Mouse (Mus musculus): ENCODE measurements around the gene Cdc42bpa. TPM values are rescaled to one million over a fixed set of nuclear protein-coding genes. Genes with fewer than 3 reads are reported as not detected.

Gene Cdc42bpa
- polyA plus RNA-seq, 1 experiment = 2.6 TPM

DNA sequence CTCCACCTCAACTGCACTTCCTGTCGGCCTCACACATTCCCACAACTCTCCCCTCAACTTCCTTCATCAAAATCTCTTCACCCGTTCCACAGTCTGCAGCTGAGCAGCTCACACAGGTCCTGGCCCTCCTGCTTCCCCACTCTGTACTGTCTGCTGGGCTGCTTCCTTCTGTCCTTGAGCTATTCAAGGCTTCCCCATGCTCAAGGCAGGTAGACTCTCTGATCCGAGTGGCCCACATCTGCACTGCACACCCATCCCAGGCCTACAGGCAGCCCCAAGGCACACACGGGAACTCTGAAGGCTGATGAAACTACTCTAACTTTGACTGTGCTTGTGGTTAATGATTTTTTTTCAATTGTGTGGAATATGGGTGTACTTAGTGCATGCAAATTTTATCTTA lies 232.6 kb downstream of the Cdc42bpa start:
- TF ChIP-seq CTCF (IDR thresholded peaks at IDR 0.05; ENCODE audit: low read depth, low read length) (no peak), POLR2A (IDR thresholded peaks at IDR 0.05; ENCODE audit: borderline replicate concordance, low read depth, low read length) (no peak)
- Histone ChIP-seq H3K4me1 (ENCODE audit: control insufficient read depth, insufficient read depth, low read length) (peaks cover 38% of the 10 kb centered on the region), H3K4me3 (ENCODE audit: insufficient read depth, low read length) (no peak overlapping the region), H3K27ac (ENCODE audit: insufficient read depth, low read depth, low read length) (no peak overlapping the region)

DNA sequence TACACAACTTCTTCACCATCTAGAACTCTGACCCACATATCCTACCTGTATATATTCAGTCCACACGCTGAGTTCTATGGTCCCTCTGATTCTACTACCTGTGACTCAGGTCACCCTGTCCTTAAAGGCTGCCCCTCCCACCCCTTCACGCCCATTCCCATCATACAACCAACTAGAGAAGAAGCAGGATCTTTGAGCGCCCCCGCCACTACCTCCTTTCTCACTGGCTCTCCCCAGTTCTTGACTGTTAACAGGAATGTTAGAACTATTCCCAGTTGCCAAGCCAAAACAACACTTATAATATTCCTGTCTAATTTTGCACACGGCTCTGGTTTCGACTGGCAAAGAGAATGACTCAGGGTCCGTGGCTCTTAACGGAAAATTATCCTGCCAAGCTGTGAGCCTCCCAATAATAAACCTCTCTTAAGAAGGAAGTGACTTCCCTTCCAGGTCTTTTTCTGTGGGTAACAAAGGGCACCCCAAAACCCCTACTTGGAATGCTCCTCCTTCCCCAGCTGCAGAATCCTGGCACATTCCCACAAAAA lies 233.2 kb downstream of the Cdc42bpa start:
- H3K4me3 ChIP-seq (ENCODE audit: insufficient read depth, low read length) = no peak overlapping the region
- H3K27ac ChIP-seq (ENCODE audit: insufficient read depth, low read depth, low read length) = no peak overlapping the region
- no peak for TF ChIP-seq POLR2A (IDR thresholded peaks at IDR 0.05; ENCODE audit: borderline replicate concordance, low read depth, low read length)
- TF ChIP-seq CTCF (IDR thresholded peaks at IDR 0.05; ENCODE audit: low read depth, low read length) = no peak
- peaks cover 42% of the 10 kb centered on the region for H3K4me1 ChIP-seq (ENCODE audit: control insufficient read depth, insufficient read depth, low read length)

DNA sequence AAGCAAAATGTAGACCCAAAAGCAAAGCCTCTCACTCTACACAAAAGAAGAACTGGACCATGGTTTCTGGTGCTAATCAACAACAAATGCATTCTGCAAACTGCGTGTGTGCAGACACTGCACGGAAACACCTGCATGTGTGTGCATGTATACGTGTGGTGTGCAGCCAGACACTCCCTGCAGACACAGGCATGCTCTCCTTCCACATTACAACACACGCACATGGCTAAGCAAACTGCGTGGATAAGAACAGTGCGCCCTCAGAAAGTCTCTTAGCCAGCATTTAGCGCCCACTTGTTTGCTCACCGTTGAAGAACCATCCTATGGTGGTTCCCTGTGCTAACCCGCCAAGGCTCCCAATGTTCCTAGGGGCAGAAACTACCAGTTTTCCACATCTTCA lies 233.8 kb downstream of the Cdc42bpa start:
- no peak overlapping the region for H3K27ac ChIP-seq (ENCODE audit: insufficient read depth, low read depth, low read length)
- no peak for TF ChIP-seq POLR2A (IDR thresholded peaks at IDR 0.05; ENCODE audit: borderline replicate concordance, low read depth, low read length)
- no peak for TF ChIP-seq CTCF (IDR thresholded peaks at IDR 0.05; ENCODE audit: low read depth, low read length)

DNA sequence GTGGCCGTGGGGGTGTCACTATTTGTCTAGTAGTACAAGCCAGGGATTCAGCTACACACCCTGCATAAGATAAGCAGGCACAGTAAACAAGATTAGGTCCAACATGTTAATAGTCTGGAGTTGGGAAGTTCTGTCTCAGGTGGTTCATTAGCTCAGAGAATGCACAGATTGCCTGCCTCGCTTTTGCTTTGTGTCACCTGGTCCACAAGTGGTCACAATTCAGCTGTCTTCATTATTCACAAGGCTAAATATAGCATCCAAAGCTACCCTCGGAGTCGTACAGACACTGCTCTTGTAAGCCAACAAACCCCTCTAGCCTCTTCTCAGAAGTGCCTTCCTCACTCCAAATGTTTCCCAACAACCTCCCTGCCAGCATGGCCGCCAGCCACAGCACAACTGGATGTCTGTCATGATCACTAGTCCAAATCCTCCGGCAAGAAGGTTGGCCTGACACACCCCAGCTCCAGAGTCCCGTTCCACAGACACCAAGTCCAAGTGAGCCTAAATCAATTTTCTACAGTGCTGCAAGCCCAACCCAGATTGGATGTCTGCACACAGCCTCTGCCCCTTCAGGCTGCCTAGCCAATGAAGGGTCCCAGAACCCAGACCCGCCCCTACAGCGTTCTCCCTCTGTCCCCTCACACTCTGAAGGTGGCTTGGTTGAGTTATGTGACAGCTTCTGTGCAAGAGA lies 234.7 kb downstream of the Cdc42bpa start:
- TF ChIP-seq CTCF (IDR thresholded peaks at IDR 0.05; ENCODE audit: low read depth, low read length) = no peak
- TF ChIP-seq POLR2A (IDR thresholded peaks at IDR 0.05; ENCODE audit: borderline replicate concordance, low read depth, low read length) = no peak
- Histone ChIP-seq H3K4me3 (ENCODE audit: insufficient read depth, low read length) (peak overlapping the region; percentile 79), H3K27ac (ENCODE audit: insufficient read depth, low read depth, low read length) (no peak overlapping the region), H3K4me1 (ENCODE audit: control insufficient read depth, insufficient read depth, low read length) (peaks cover 55% of the 10 kb centered on the region)

More for the DNA sequence above, 233.8 kb downstream of the Cdc42bpa start:
- H3K4me3 ChIP-seq (ENCODE audit: insufficient read depth, low read length) = no peak overlapping the region
- peaks cover 46% of the 10 kb centered on the region for H3K4me1 ChIP-seq (ENCODE audit: control insufficient read depth, insufficient read depth, low read length)

DNA sequence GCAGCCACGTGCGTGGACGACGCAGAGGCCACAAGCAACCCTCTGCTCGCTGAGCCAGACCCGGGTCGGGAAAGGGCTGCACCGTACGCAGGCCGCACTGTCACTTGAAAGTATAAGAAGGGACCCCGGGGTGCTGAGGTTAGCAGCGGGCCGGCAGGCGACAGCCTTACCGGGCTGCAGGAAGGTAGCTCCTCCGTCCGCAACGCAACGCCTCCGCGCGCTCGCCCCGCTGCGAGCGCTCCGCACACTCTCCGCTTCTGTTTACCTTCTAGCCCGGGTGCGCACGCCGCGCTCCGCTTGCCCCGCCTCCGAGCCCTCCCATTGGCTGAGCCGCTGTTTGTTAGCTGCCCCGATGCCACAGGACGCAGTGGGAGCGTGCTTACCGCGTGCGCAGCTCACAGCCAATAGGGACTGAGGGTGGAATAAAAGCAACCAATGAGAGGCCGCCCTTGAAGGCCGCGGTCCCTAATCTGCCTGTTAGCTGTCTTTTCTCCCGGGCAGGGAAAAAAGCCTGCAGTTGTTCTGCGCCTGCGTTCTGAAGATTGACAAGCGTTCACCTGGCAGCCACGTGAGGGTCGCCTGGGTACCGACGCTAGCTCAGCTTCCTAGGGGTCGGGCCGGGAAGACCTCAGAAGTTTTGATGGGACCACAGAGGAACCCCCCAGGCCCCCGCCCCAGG lies 235.6 kb downstream of the Cdc42bpa start:
- Histone ChIP-seq H3K4me1 (ENCODE audit: control insufficient read depth, insufficient read depth, low read length) (peaks cover 58% of the 10 kb centered on the region), H3K27ac (ENCODE audit: insufficient read depth, low read depth, low read length) (0 out of 2 replicates have a peak overlapping the region, but pooled peaks have one; percentile 6), H3K4me3 (ENCODE audit: insufficient read depth, low read length) (peak overlapping the region; percentile 79)
- TF ChIP-seq POLR2A (IDR thresholded peaks at IDR 0.05; ENCODE audit: borderline replicate concordance, low read depth, low read length) (no peak), CTCF (IDR thresholded peaks at IDR 0.05; ENCODE audit: low read depth, low read length) (no peak)

DNA sequence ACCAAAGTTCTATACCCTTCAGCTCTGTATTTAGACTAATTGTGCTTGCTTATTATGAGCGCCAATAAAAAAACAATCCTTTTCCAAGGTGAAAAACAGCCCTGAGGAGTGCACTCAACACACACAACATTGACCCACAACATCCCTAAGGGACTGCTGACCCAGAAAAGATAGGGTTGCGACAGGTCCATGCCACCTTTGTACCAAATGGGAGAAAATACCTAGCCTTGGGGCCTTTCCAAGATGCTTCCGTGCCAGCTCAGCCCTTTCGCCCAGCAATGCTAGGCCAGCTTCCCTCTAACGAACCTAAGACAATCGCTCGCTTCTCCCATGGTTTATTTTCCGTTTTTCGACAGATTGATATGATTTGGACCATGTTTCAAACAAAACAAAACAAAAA lies 236.2 kb downstream of the Cdc42bpa start:
- TF ChIP-seq POLR2A (IDR thresholded peaks at IDR 0.05; ENCODE audit: borderline replicate concordance, low read depth, low read length) (no peak), CTCF (IDR thresholded peaks at IDR 0.05; ENCODE audit: low read depth, low read length) (no peak)
- Histone ChIP-seq H3K4me3 (ENCODE audit: insufficient read depth, low read length) (peak overlapping the region; percentile 41; the same call in 1 of the 2 replicates), H3K4me1 (ENCODE audit: control insufficient read depth, insufficient read depth, low read length) (peaks cover 53% of the 10 kb centered on the region), H3K27ac (ENCODE audit: insufficient read depth, low read depth, low read length) (no peak overlapping the region)

DNA sequence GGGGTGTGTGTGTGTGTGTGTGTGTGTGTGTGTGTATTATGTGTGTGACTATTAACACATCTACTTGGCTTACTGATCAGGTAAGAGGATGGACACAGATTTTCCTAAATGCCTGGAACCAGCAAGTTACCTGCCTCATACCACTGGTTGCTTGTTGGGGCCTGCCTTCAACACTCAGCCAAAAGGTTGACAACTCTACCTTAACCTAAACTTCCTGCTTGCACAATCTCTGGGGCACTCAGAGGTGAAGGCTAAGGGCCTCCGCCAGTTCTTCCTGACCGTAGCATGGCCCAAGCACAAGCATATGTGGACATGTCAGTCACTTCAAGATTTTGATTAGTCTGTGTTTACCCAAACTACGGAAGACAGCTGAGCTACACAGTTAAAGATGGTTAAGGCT lies 237.7 kb downstream of the Cdc42bpa start:
- Histone ChIP-seq H3K4me1 (ENCODE audit: control insufficient read depth, insufficient read depth, low read length) (peaks cover 40% of the 10 kb centered on the region), H3K27ac (ENCODE audit: insufficient read depth, low read depth, low read length) (no peak overlapping the region), H3K4me3 (ENCODE audit: insufficient read depth, low read length) (no peak overlapping the region)
- TF ChIP-seq CTCF (IDR thresholded peaks at IDR 0.05; ENCODE audit: low read depth, low read length) = no peak
- no peak for TF ChIP-seq POLR2A (IDR thresholded peaks at IDR 0.05; ENCODE audit: borderline replicate concordance, low read depth, low read length)

DNA sequence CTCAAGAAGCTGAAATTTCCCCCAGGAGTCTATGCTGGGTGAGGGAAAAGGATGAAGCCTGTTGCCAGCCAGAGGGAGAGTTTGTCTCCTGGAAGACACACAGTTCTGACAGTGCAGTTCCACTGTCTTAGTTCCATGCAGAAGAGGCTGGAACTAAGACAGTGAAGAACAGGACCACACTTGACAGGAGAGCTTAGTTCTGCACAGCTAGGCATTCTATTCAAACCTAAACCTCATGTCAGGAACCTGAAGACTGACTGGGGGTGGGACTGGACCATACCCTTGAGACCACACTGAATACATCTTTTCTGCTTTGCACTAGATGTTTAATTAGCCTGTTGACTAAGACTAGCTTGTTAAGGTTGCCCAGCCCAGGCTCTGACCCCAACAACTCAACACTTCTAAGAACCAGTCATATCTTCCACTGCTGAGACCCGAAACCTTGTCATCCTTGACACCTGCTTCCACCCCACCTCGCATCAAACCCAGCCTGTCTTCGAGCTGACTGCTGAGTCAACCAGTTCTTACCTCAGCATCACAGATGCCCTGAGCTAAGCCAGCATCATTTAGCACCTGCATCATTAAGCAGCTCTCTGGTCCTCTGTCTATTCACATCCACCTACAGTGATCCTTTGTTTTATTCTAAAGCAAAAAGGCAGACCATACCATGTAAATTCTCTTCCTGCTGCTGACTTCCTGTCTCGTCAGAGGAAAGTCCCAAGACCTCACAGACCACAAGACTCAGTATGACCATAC lies 238.9 kb downstream of the Cdc42bpa start, which contains the start of gene Coq8a:
TSS of gene Coq8a (minus strand) at position 644 of the 756 bp plus-strand sequence.
- H3K4me3 ChIP-seq (ENCODE audit: insufficient read depth, low read length) = 0 out of 2 replicates have a peak within 1 kb of the TSS, but pooled peaks have one; percentile 5
- no peak within 1 kb of the TSS for H3K27ac ChIP-seq (ENCODE audit: insufficient read depth, low read depth, low read length)
- H3K4me1 ChIP-seq (ENCODE audit: control insufficient read depth, insufficient read depth, low read length) = peaks cover 34% of the 10 kb centered on the region
- TF ChIP-seq CTCF (IDR thresholded peaks at IDR 0.05; ENCODE audit: low read depth, low read length) (no peak), POLR2A (IDR thresholded peaks at IDR 0.05; ENCODE audit: borderline replicate concordance, low read depth, low read length) (no peak)

DNA sequence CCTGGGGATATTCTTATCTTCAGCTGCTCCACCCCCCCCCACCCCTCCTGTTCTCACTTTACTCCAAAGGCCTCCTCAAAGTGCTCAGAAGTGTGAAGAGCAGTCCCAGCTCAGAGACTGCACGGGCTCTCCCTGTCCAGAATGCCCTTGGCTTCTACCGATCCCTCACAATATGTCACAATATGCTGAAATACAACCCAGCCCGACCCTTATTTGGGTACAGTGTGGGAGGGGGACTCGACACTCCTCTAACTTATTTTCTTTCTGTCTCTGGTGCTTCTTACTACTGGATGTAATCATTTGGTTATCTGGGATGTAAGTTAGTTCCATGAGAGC lies 239.4 kb downstream of the Cdc42bpa start:
- TF ChIP-seq CTCF (IDR thresholded peaks at IDR 0.05; ENCODE audit: low read depth, low read length) (no peak), POLR2A (IDR thresholded peaks at IDR 0.05; ENCODE audit: borderline replicate concordance, low read depth, low read length) (no peak)
- H3K27ac ChIP-seq (ENCODE audit: insufficient read depth, low read depth, low read length) = no peak overlapping the region
- peaks cover 28% of the 10 kb centered on the region for H3K4me1 ChIP-seq (ENCODE audit: control insufficient read depth, insufficient read depth, low read length)
- H3K4me3 ChIP-seq (ENCODE audit: insufficient read depth, low read length) = no peak overlapping the region
